Comparison of ENCODE assay signal across 11 mouse cellular contexts in the genomic region with DNA sequence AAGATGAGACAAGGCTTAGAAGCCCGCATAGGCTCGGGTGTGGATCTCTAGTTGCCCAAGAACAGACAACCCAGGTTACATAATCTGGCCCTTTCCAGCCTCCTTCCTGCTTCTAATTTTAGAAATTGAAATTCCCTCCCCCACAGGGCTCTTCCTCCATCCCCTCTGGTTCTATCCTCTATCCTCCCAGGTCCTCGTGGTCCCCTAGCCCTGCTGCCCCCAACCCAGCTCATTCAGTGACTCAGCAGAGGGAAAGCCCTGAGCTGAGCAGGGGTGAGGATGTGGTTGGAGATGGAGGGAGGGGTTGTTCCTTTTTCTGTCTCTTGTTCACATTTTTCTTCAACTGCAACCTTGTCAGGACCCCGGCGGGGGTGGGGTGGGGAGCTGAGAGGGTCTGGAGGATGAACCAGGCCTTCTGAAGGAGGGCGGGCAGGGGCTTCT. TPM values are rescaled to one million over a fixed set of nuclear protein-coding genes. Genes with fewer than 3 reads are reported as not detected.
DNase-seq lines count a peak whose midpoint lies in the region; ATAC-seq and TF ChIP-seq lines count a peak whose summit lies in the region.
"Had no signal": no experiment of that assay in that cellular context is flagged by ENCODE, and none has a peak within 500 bp of the region (broad histone marks: within the 10 kb centered on the region; RNA-seq: fewer than 3 reads in every experiment).

No protein-coding gene starts in this region.

- H3K4me3 ChIP-seq in lung, embryonic 16.5 days (ENCODE audit: low read length), result no peak overlapping the region
- H3K4me3 ChIP-seq in thymus, adult 2 months (ENCODE audit: control insufficient read depth, insufficient read depth, low read length), result no peak overlapping the region
- H3K4me3 ChIP-seq: forebrain, embryonic 12.5 days; myocyte had no signal

- no peak overlapping the region for H3K9ac ChIP-seq in lung, embryonic 16.5 days (ENCODE audit: low read length)
- H3K9ac ChIP-seq: forebrain, embryonic 12.5 days had no signal

- no peak for ATAC-seq in lung, embryonic 16.5 days (ENCODE audit: low read depth)

- H3K4me1 ChIP-seq in lung, embryonic 16.5 days (replicated peaks; ENCODE audit: control insufficient read depth, insufficient read depth, low read length), result peaks cover 8% of the 10 kb centered on the region; the same call in 1 of the 2 replicates
- H3K4me1 ChIP-seq in thymus, adult 2 months (replicated peaks; ENCODE audit: control insufficient read depth, insufficient read depth, low read length), result peaks cover 55% of the 10 kb centered on the region
- H3K4me1 ChIP-seq: forebrain, embryonic 12.5 days had no signal

- DNase-seq in cerebellum, adult 11-12 months, result peak; percentile 13
- no peak for DNase-seq in cerebellum, adult 11 months
- no peak for DNase-seq in lung, postnatal 25 days (ENCODE audit: low spot score)
- DNase-seq in induced T-regulatory cell, adult 2 months (ENCODE audit: low read depth), result peak; percentile 88
- peak; percentile 72 for DNase-seq in thymus, adult 2 months
- DNase-seq in cerebellum, adult 18-20 months, result no peak
- DNase-seq in right cerebral cortex, adult 2 months (ENCODE audit: low spot score in 2 of 2), result no peak

- no peaks in the 10 kb centered on the region for H3K9me3 ChIP-seq in lung, embryonic 16.5 days (ENCODE audit: control insufficient read depth, low read length)
- H3K9me3 ChIP-seq: forebrain, embryonic 12.5 days had no signal

- WGBS in lung, embryonic 16.5 days, result 71% methylated on average over 6 of the region's 6 CpGs
- WGBS in thymus, adult 2 months, result 8% methylated on average over 6 of the region's 6 CpGs

- H3K36me3 ChIP-seq in lung, embryonic 16.5 days (ENCODE audit: control insufficient read depth, insufficient read depth, low read length), result peaks cover 2% of the 10 kb centered on the region; the same call in 1 of the 2 replicates
- no peaks in the 10 kb centered on the region for H3K36me3 ChIP-seq in thymus, adult 2 months (ENCODE audit: control insufficient read depth, insufficient read depth, low read length)

- peak overlapping the region; percentile 77 for H3K27ac ChIP-seq in lung, embryonic 16.5 days (ENCODE audit: low read length)
- peak overlapping the region; percentile 15; the same call in 1 of the 2 replicates for H3K27ac ChIP-seq in thymus, adult 2 months (ENCODE audit: control insufficient read depth, insufficient read depth, low read length)

- no peak for TF ChIP-seq POLR2A in thymus, adult 2 months (IDR thresholded peaks at IDR 0.05; ENCODE audit: control insufficient read depth, extremely low read depth, insufficient read depth, low read length, poor library complexity)

- no peak for TF ChIP-seq CTCF in thymus, adult 2 months (IDR thresholded peaks at IDR 0.05; ENCODE audit: borderline replicate concordance, control insufficient read depth, extremely low read depth, insufficient read depth, low read length, poor library complexity)

- H3K4me2 ChIP-seq in lung, embryonic 16.5 days (ENCODE audit: low read depth, low read length), result no peak overlapping the region
- H3K4me2 ChIP-seq: forebrain, embryonic 12.5 days had no signal

- no peaks in the 10 kb centered on the region for H3K27me3 ChIP-seq in lung, embryonic 16.5 days (ENCODE audit: control insufficient read depth, insufficient read depth, low read depth, low read length)
- no peaks in the 10 kb centered on the region for H3K27me3 ChIP-seq in thymus, adult 2 months (ENCODE audit: control insufficient read depth, insufficient read depth, low read length)
- H3K27me3 ChIP-seq: forebrain, embryonic 12.5 days had no signal

RNA-seq across cellular contexts. Expression of a gene that starts 1.0 kb away (rescaled TPM):
- 1.2 TPM in 1 of 2 replicates, not detected in the other for polyA plus RNA-seq in lung, embryonic 16.5 days (2015; fragmentation: Nextera tagmentation; extraction: Ambion mirVana)
- polyA plus RNA-seq in thymus, adult 2 months (2012; rRNA removed), result 0.29 TPM in 1 of 2 replicates, not detected in the other
- polyA plus RNA-seq: brain, embryonic 14.5 days had no signal

RNA-seq across cellular contexts. Expression of a gene that starts 13.8 kb away (rescaled TPM):
- polyA plus RNA-seq in lung, embryonic 16.5 days (2015; fragmentation: Nextera tagmentation; extraction: Ambion mirVana), result 4.9 and 5.9 TPM in 2 replicates
- polyA plus RNA-seq in thymus, adult 2 months (2012; rRNA removed), result 7.9 TPM in 2 replicates

RNA-seq across cellular contexts. Expression of a gene that starts 14.5 kb away (rescaled TPM):
- polyA plus RNA-seq in lung, embryonic 16.5 days (2015; fragmentation: Nextera tagmentation; extraction: Ambion mirVana), result 0.30 TPM in 1 of 2 replicates, not detected in the other
- polyA plus RNA-seq in thymus, adult 2 months (2012; rRNA removed), result 14.4 and 14.5 TPM in 2 replicates
- polyA plus RNA-seq: forebrain, embryonic 12.5 days had no signal

RNA-seq across cellular contexts. Expression of a gene that starts 16.0 kb away (rescaled TPM):
- 10.0 and 11.0 TPM in 2 replicates for polyA plus RNA-seq in lung, embryonic 16.5 days (2015; fragmentation: Nextera tagmentation; extraction: Ambion mirVana)
- 34.2 and 41.3 TPM in 2 replicates for polyA plus RNA-seq in thymus, adult 2 months (2012; rRNA removed)

RNA-seq across cellular contexts. Expression of a gene that starts 17.8 kb away (rescaled TPM):
- polyA plus RNA-seq in lung, embryonic 16.5 days (2015; fragmentation: Nextera tagmentation; extraction: Ambion mirVana), result 0.09 and 0.24 TPM in 2 replicates
- polyA plus RNA-seq in thymus, adult 2 months (2012; rRNA removed), result 11.3 and 11.4 TPM in 2 replicates
- polyA plus RNA-seq: forebrain, embryonic 12.5 days had no signal

Comparison
In these comparisons a context has a peak if more than half of its experiments do, and no peak if none do; other contexts are left out.
1. DNase-seq: peak in cerebellum, adult 11-12 months (single experiment), induced T-regulatory cell, adult 2 months (single experiment) and thymus, adult 2 months (single experiment); none in cerebellum, adult 11 months (single experiment), lung, postnatal 25 days (single experiment), cerebellum, adult 18-20 months (0 of 2) and right cerebral cortex, adult 2 months (0 of 2).
2. RNA of a gene that starts 14.5 kb away (polyA plus RNA-seq): 14.4 to 14.5 TPM in thymus, adult 2 months; 0.30 TPM in lung, embryonic 16.5 days; every median in the first group is over 10 times any median in the second.